Mouse (Mus musculus) embryonic facial prominence, embryonic 14.5 days (tissue): Measurements from ENCODE around the gene Rarb. TPM values are rescaled to one million over a fixed set of nuclear protein-coding genes. Genes with fewer than 3 reads are reported as not detected.
A peak's percentile ranks its signal among the peaks of the same experiment; 100 is the strongest.

Source experiments
- ATAC-seq: fragments of 200-750 bp; cut with Nextera tagmentation; 2 replicates; pipeline ENCODE4 v1.8.0; 2017; ENCODE audit warnings: low read depth, moderate number of reproducible peaks, moderate TSS enrichment
- DNase-seq: peaks from one replicate; pipeline ENCODE4 v3.0.0-alpha.2; 2015; ENCODE audit warnings: low spot score
- H3K27ac ChIP-seq: fragments of 300-500 bp; sonication (generic); replicated peaks from 2 replicates; pipeline ENCODE4 v1.5.1; 2014; ENCODE audit warnings: low read depth, mild to moderate bottlenecking, low read length, moderate library complexity
- H3K27me3 ChIP-seq: fragments of 300-500 bp; sonication (generic); replicated peaks from 2 replicates; pipeline ENCODE4 v1.6.1; 2014; ENCODE audit warnings: low read length; ENCODE audit not compliant: control insufficient read depth, insufficient read depth
- H3K36me3 ChIP-seq: fragments of 300-500 bp; sonication (generic); 2 replicates; pipeline ENCODE4 v1.6.1; 2014; ENCODE audit warnings: low read length, mixed read lengths; ENCODE audit not compliant: control insufficient read depth, insufficient read depth
- H3K4me1 ChIP-seq: fragments of 300-500 bp; sonication (generic); 2 replicates; pipeline ENCODE4 v1.6.1; 2014; ENCODE audit warnings: antibody characterized with exemption, low read length; ENCODE audit not compliant: control insufficient read depth, insufficient read depth
- H3K4me2 ChIP-seq: fragments of 300-500 bp; sonication (generic); 2 replicates; pipeline ENCODE4 v1.6.1; 2014; ENCODE audit warnings: low read depth, mild to moderate bottlenecking, low read length, moderate library complexity, mixed read lengths
- H3K4me3 ChIP-seq: fragments of 300-500 bp; sonication (generic); 2 replicates; pipeline ENCODE4 v1.5.1; 2014; ENCODE audit warnings: low read depth, mild to moderate bottlenecking, low read length
- H3K9ac ChIP-seq: fragments of 300-500 bp; sonication (generic); 2 replicates; pipeline ENCODE4 v1.6.1; 2014; ENCODE audit warnings: low read depth, mild to moderate bottlenecking, low read length, moderate library complexity, mixed read lengths
- H3K9me3 ChIP-seq: fragments of 300-500 bp; sonication (generic); 2 replicates; pipeline ENCODE4 v1.6.1; 2016; ENCODE audit warnings: low read length; ENCODE audit not compliant: control insufficient read depth
- WGBS: fragments of 180-500 bp; shearing (Covaris S2); extraction: QIAGEN DNeasy Blood & Tissue Kit; methylation state at CpG from one replicate; pipeline ENCODE4 v1.1.7; 2014; 5-methylcytosine and 5-hydroxymethylcytosine counted together
- polyA plus RNA-seq: library from polyadenylated mRNA; unstranded; fragments of >200 nt; fragmentation: Nextera tagmentation; extraction: Ambion mirVana; gene quantifications from 2 replicates; pipeline ENCODE4 v1.2.1, GENCODE M21; 2014

Rarb gene
- polyA plus RNA-seq = 15.8 and 19.1 TPM in 2 replicates

DNA sequence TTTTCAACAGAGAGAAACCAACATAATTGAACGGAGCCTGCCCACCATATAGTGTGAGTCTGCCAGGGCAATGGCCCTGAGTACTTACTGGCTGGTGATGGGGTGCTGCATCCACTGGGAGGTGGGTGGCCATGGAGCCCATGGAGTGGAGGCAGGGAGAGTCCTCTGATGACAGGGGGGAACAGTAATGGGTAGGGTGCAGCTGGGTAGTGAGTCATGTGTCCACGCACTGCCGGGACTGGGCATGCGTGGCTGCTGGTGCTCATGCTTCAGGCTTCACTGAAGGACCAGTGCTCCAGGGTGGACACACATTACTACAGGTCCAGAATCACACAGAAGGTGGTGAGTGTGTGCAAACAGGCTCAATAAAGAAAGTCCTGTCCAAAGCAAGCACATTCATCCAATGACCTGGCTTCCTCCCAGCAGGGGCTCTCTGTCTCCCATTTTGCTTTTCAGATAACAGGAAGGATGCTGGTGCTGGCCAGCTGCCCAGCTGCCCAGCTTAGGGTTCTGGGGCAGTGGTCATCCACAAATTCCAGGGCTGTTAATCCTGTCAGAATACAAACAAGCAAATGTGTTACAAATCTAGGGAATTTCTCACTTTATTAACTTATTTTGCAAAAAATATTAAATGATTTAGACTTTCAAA is at the start of gene Rarb:
Gene Rarb, minus strand, starts transcription at position 555 of the 649 bp plus-strand sequence.
- WGBS = 91% methylated on average over 4 of the region's 4 CpGs
- H3K9ac ChIP-seq = no peak within 1 kb of the TSS
- no peaks in the 10 kb centered on the region; the same call in 1 of the 2 replicates for H3K4me1 ChIP-seq
- H3K27ac ChIP-seq = no peak within 1 kb of the TSS
- H3K4me2 ChIP-seq = no peak within 1 kb of the TSS
- no peak for ATAC-seq
- H3K36me3 ChIP-seq = no peaks in the 10 kb centered on the region
- DNase-seq = no peak
- no peaks in the 10 kb centered on the region for H3K9me3 ChIP-seq
- H3K4me3 ChIP-seq = no peak within 1 kb of the TSS
- no peaks in the 10 kb centered on the region for H3K27me3 ChIP-seq

GRCm38 (mm10) chr14:16842036-16842435 is 23.1 kb upstream of the Rarb start:
- Histone ChIP-seq H3K4me3 (no peak overlapping the region), H3K27ac (no peak overlapping the region), H3K9me3 (no peaks in the 10 kb centered on the region), H3K4me1 (0 out of 2 replicates have a peak, but pooled peaks cover 3% of the 10 kb centered on the region), H3K9ac (no peak overlapping the region), H3K27me3 (no peaks in the 10 kb centered on the region), H3K36me3 (no peaks in the 10 kb centered on the region), H3K4me2 (no peak overlapping the region)
- 68% methylated on average over 3 of the region's 3 CpGs for WGBS
- ATAC-seq = no peak
- DNase-seq = no peak

DNA sequence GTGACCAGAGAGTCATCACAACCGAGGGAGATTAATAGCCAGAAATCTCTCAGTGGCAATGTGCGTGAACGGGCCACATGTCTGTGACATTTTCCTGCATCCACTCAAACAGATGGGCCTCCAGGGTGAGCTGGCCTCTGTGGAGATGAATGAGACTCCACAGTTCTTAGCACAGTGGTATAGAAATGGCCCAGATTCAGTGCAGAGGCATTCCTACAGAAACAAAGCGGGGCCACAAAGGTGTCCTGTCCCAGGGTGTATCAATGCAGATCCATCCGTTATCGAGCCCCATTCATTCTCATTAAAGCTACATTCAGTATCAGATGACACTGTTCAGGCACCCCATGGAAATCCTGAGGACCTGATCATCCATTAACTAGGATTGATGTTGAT is 22.6 kb upstream of the Rarb start:
- DNase-seq (no peak), ATAC-seq (no peak)
- Histone ChIP-seq H3K27me3 (no peaks in the 10 kb centered on the region), H3K4me3 (no peak overlapping the region), H3K4me1 (0 out of 2 replicates have a peak, but pooled peaks cover 3% of the 10 kb centered on the region), H3K9me3 (no peaks in the 10 kb centered on the region), H3K4me2 (no peak overlapping the region), H3K36me3 (no peaks in the 10 kb centered on the region), H3K9ac (no peak overlapping the region), H3K27ac (no peak overlapping the region)
- 69% methylated on average over 6 of the region's 6 CpGs for WGBS

DNA sequence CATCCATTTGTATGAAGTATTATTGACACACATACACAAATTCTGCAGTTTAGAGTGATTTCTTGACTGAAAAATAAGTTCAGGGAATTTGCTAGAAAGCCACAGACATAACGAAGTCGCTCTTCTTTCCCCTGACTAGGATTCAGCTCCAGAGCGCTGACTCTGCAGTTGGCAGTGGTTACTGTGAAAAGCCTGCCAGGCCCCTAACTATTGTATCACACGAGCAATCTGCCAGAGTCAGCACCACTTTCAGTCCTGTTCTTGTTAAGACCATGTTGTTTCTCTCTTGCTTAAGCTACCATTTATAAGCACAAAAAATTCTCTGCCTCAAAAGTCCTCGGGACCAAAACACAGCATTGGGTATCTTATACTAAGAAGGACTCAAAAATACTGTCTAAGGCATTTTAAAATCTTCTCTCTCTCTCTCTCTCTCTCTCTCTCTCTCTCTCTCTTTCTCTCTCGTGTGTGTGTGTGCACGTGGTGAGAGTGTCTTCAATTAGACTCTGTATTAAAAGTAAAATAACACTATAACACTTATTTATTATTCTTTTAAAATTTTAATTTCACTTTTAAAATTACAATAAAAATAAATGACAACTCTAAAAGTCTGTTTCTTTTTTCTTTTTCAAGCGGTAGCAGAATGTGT is 22.1 kb upstream of the Rarb start:
- 41% methylated on average over 8 of the region's 8 CpGs for WGBS
- H3K36me3 ChIP-seq = no peaks in the 10 kb centered on the region
- H3K27me3 ChIP-seq = no peaks in the 10 kb centered on the region
- H3K4me1 ChIP-seq = 0 out of 2 replicates have a peak, but pooled peaks cover 3% of the 10 kb centered on the region
- H3K4me2 ChIP-seq = no peak overlapping the region
- H3K27ac ChIP-seq = no peak overlapping the region; the same call in 1 of the 2 replicates
- H3K9me3 ChIP-seq = no peaks in the 10 kb centered on the region
- no peak overlapping the region for H3K4me3 ChIP-seq
- ATAC-seq = peak; percentile 67; the same call in 1 of the 2 replicates
- H3K9ac ChIP-seq = no peak overlapping the region
- peak; percentile 87 for DNase-seq

GRCm38 (mm10) chr14:16840135-16840534 is 21.2 kb upstream of the Rarb start:
- Histone ChIP-seq H3K4me3 (no peak overlapping the region), H3K4me1 (0 out of 2 replicates have a peak, but pooled peaks cover 3% of the 10 kb centered on the region), H3K9me3 (no peaks in the 10 kb centered on the region), H3K9ac (no peak overlapping the region), H3K27me3 (no peaks in the 10 kb centered on the region), H3K4me2 (no peak overlapping the region), H3K36me3 (no peaks in the 10 kb centered on the region), H3K27ac (no peak overlapping the region)
- 100% methylated on average over 2 of the region's 2 CpGs for WGBS
- ATAC-seq (no peak), DNase-seq (no peak)

DNA sequence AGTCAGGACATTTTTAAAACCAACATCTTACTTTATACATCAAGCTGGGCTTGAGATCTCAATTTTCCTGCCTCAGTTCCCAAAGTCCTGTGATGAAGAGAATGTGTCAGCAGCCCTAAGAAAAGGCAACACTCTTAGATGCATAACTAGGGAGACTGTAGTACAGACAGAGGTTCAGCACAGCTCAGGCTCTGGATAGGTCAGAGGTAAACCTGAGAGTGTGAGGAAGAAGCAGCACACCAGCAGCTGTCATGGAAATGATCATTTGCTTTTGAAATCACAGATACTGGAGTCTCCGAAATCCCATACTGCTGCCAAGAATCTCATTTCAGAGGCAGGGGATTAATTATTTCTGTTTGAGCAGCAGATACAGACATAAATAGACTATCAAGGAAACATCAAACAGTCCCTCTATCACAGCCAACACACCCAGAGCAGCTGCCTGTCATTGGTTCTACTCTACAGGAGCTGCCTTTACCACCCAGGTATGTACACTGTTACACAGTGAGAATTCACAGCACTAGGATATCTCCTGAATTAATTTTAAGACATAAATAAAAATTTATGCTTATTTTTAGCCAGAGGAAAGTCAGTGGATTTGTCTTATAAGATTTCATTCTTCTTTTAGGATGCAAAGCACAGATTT is 3.7 kb downstream of the Rarb start:
- Histone ChIP-seq H3K4me2 (no peak overlapping the region), H3K9ac (no peak overlapping the region), H3K4me3 (no peak overlapping the region), H3K36me3 (no peaks in the 10 kb centered on the region), H3K27me3 (no peaks in the 10 kb centered on the region), H3K9me3 (no peaks in the 10 kb centered on the region), H3K4me1 (no peaks in the 10 kb centered on the region), H3K27ac (no peak overlapping the region)
- ATAC-seq = no peak
- WGBS = 58% methylated on average over 1 of the region's 1 CpGs
- DNase-seq = no peak

- H3K4me2 ChIP-seq = no peak overlapping the region
- no peaks in the 10 kb centered on the region for H3K4me1 ChIP-seq
- H3K9ac ChIP-seq = no peak overlapping the region
- no peak for DNase-seq
- ATAC-seq = no peak
- H3K36me3 ChIP-seq = no peaks in the 10 kb centered on the region
- H3K9me3 ChIP-seq = no peaks in the 10 kb centered on the region
- 80% methylated on average over 3 of the region's 3 CpGs for WGBS
- no peak overlapping the region for H3K4me3 ChIP-seq
- H3K27ac ChIP-seq = no peak overlapping the region
- no peaks in the 10 kb centered on the region for H3K27me3 ChIP-seq
Observed at GRCm38 (mm10) chr14:16806155-16806554, 12.8 kb downstream of the Rarb start.

DNA sequence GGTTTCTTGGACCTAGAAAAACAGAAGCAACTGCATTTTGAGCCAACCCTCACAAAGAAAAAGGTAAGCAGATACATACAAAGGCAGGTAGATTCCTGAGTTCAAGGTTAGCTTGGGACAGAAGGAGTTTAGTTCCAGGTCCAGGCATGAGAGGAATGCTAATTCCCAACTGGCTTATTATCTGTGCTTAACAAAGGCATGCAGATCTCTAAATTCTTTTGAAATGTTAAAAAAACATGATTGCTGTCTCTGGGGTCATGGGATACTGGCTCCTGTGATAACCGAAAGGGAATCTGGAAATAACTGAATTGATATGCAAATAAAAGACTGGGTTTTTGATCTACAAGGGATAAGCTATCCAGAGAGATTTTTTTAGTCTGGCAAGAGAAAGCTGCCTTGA is 28.8 kb downstream of the Rarb start:
- DNase-seq = no peak
- Histone ChIP-seq H3K27ac (no peak overlapping the region), H3K4me1 (no peaks in the 10 kb centered on the region), H3K36me3 (no peaks in the 10 kb centered on the region), H3K27me3 (no peaks in the 10 kb centered on the region), H3K9me3 (0 out of 2 replicates have a peak, but pooled peaks cover 4% of the 10 kb centered on the region), H3K4me2 (no peak overlapping the region), H3K4me3 (no peak overlapping the region), H3K9ac (no peak overlapping the region)
- no peak for ATAC-seq
- WGBS = 67% methylated on average over 1 of the region's 1 CpGs
